Mouse (Mus musculus): ENCODE measurements at regions not wholly inside any gene's neighbourhood (a gene's known extent, or its start where the extent isn't known, plus 50 kb on each side); places are given as distances from the start of the nearest gene placed in this dataset.

DNA sequence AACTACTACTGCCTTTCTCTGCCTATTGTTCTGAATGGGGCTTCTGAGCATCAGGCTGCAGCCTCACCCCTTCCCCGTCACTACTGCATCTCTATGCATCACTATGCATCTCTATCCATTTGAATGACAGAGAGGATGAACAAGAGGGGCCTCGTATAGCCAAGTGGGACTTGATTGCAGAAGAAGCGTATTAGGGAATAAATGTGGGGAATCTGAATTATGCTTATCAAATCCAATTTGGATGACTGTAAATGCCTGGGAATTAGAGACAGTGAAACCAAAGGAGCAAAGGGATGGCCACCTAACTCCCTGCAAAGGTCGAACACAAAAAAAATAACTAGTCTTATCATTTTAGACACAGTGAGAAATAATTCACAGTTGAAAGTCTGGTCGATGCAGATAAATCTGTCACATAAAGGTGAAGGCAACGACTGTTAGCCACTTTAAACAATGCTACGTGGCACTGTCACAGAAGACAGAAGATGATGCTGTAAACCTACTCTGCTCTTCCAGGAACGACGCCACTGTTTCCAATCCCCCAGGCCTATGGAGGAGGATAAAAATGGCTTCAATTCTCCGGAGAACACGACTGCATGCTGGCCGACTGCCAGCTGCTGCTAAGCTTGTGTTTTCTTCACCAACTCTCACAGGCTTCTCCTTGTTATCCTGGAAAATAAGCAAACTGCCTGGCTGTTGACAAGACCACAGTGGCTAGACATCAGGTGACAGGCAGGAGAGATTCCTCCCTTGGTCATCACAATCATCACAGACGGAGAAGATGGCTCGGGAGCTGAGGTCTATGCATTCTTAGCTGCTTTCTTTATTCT lies 213.6 kb upstream of the Akirin2 start:
- no peak for DNase-seq (ENCODE audit: low spot score)

DNA sequence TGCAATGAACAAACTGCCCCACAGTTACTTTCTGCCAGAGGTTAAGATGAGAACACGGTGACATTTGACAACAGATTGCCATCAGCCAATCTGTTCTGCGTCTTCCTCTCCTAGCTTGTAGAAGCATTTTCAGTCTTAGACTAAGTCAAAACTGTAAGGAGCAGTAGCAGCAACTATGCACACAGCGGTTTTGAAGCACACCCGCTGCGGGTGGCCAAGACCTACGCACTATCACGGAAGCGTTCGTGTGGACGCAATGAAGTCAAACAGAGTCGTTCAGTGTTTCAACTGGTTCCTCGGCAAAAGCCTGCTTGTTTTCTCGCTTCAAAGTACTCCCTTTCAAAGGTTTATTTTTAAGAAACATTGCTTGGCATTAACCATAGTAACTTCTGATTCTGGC lies 212.9 kb upstream of the Akirin2 start:
- no peak for DNase-seq (ENCODE audit: low spot score)

DNA sequence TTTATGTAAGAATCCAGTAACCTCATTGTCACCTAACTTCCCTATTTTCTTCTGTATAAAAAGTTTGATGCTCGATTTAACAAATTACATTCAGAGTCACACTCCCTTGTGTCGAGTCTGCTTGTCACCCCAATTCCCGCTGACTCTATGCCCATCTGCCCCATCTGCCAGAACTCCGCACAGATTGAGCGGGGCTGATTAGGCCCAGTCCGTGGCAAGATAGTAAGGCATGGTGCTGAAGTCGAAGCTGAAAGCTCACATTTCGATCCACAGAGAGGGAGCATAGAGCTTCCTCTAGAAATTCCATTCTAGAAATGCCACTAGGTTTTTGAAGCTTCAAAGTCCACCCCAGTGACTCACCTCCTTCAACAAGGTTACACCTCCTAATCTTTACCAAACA lies 210.7 kb upstream of the Akirin2 start:
- no peak for DNase-seq (ENCODE audit: low spot score)

DNA sequence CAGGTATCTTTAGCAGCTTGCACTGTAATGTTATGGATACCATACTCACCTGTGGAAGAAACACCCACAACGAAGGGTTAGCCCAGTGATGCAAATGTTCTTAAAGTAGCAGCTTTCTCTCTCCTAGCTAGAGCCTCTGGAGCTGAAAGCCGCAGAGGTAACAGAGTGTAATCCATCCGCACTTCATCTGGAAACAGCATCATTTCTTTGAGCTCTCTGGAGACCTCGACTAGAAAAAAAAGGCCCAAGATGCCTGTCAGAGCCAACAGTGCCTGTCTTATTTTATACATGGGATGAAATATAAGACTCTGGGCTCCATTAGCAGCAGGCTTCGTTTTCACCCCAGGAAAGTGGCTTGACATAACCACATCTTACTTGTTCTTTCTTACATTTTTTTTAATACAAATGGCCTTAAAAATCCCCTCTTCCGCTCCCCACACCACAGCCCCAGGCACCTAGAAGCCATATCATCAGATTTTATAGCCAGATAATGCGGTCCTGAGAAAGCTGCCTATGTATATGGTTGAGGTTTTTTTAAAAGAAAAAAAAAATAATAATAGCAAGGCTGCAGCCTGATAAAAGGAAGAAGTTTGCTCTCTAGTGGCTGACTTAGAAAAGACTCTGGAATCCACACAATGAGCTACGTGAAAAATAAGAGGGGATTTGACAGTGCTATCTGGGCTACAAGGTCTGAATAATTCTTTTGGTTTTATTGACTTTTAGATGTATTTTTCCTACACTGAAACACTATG lies 179.3 kb upstream of the Akirin2 start:
- DNase-seq (ENCODE audit: low spot score), result peak; percentile 20

DNA sequence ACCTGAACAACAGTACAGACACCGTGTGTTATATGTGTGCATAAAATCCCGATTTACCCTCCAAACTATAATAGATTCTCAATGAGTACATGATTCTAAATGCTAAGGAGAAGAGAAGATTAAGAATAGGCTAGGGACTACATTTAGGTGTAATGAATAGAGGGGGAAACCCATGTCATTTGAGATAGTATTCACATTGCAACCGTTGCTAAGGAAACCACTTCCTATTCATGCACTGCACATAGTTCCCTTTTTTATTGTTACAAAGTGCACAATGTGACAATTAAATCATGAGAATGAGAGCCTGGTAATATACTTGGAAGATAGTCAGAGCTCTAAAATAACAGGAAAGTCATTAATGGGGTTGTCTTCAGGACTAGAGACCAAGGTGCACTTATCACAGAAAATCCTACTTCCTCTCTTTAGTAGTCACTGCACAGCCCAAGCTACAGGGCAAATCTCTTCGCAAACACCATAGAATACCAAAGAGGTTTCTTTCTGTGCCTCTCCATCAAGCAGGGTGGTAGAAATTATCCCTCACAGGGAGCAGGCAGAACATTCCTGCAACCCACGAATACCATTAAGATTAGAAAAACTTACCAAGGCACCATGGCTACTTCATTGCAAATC lies 164.3 kb upstream of the Akirin2 start:
- no peak for DNase-seq (ENCODE audit: low spot score)

DNA sequence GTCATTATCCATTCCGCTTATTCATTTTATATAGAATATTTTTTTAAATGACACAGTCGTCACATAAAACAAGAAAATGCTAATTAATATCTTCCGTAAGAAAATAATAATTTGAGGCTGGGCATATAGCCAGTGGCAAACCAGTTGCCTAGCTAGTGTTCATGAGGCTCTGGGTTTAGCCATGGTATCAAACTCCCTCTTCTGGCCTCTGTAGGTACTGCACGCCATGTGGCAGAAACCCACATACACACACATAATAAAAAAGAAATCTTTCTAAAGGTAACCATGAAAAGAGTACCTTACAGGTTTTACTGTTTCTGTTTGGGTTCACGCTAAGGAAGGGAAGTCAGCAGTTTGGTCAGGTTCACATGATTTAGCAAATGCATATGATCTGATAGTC lies 159.2 kb upstream of the Akirin2 start:
- DNase-seq (ENCODE audit: low spot score), result peak; percentile 18

DNA sequence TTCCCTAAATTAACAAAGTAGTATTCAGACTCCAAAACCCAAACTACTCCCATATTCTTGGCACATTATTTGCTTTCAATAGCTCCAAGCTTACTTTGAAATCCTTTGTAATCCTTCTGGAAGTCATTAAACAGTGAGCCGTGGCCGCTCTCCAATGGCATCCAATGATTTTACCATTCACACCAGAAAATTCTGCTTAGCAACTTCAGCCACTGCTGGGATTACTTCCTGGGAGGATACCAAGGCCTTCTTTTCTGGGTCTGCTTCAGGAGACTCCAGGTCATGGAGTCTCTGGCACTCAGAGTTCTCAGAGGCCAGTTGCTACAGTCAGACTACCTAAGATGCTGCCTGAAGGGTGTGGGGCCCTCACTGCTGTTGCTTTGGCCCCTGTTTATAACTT lies 147.7 kb upstream of the Akirin2 start:
- no peak for DNase-seq (ENCODE audit: low spot score)

DNA sequence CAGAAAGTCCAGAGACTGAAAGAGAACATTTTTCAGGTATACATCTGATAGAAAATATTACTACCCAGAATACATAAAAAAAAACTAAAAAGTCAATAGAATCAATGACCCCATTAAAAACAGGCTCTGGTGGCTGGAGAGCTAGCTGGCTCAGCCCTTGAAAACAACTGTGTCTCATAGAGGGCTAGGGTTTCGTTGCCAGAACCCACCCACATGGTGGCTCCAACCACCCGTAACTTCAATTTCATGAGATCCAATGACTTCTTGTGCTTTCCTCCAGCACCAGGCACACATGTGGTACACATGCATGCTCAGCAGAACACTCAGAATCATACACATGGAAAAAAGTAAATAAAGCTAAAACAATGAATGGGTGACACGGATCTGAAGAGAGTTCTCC lies 143.6 kb upstream of the Akirin2 start:
- no peak for DNase-seq (ENCODE audit: low spot score)

DNA sequence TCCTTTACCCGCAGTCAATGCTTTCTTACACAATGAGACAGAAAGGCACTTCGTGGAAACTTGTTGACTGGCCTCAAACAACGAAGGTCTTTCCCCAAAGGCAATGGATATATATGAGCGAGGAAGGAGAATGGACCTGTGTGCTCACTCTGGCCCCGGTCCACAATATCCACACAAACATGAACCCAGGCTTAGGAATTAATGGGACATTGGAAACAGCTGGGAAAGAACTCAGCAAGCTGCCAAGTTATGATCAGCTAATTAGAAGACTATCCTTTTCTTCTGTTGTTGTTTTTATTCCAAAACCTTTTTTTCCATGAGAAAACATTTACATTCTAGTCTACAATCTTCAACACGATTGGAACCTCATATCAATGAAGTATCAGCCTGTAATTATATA lies 129.8 kb upstream of the Akirin2 start:
- DNase-seq (ENCODE audit: low spot score), result no peak

DNA sequence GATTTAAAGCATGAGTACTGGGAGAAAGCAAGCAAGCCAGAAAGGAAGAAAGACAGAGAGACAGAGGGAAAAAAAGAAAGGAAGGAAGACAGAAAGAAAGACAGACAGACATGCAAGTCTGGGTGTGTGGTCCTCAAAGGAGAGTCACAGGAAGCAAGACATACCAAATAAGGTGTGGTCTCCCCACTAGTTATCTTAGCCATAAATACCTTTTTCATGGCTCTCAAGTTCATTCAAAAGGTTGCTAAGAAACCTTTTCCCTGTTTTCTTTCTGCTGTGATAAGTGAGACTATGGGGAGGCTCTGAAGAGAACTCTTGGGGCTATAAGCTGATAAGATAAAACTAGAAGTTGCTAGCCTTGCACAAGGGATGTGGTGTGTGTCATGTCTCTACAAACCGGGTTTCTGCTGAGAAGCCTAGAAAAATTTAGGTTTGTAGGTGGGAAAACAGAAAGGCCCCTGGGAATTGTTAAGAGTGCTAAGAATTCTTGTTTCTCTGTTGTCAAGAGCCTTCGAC lies 126.5 kb upstream of the Akirin2 start:
- no peak for DNase-seq (ENCODE audit: low spot score)

DNA sequence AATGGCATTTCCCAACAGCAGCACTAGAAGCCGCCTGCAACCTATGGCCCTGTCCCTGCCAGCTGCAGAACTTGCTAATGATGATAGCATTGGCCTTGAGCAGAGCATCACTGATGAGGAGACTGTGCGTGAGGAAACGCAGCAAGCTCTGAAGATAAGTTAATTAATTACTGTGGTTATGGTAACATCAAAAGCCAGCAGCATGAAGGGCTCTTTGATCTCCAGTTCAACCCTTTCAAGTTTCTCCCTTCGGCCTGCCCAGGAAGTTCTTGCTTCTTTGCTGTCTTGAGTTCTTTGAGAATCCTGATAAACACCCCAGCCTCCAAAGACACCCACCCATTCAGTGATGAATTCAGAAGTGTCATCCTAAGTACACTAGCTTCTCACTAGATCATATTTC lies 121.7 kb upstream of the Akirin2 start:
- no peak for DNase-seq (ENCODE audit: low spot score)

DNA sequence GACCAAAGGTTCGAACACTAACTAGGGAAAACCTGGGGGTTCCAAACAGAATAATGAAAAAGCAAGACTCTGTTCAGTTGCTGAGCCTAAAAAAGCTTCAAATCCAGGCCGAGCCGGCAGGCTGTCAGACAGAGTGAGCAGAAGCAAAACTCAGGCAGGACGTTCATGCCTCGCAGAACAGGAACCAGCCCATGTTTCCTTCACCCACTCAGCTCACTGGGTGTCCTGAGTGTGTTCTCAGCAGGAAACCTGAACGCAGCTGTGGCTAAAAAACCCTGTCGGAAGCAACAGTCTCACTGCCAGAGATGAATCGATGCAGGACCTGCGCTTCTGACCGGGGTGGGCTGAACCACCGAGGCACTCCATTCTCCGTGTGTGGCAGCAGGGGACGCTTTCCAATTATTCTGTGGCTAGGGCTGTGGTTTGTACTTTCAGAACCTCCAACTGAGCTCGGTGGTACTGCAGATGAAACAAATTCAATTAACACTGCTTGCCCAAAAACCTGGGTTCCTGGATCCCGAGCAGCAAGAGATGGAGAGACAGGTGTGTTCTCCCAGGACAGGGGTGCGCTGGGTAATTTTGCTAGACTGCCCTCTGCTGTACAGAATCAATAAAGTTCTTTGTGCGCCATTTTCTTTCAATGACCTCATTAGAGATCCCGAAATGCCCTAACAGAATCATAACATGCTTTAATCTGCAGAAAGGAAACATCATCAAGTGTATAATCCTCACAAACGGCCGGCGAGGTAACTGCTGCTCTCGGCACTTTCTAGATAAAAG lies 121.1 kb upstream of the Akirin2 start:
- DNase-seq (ENCODE audit: low spot score), result no peak

DNA sequence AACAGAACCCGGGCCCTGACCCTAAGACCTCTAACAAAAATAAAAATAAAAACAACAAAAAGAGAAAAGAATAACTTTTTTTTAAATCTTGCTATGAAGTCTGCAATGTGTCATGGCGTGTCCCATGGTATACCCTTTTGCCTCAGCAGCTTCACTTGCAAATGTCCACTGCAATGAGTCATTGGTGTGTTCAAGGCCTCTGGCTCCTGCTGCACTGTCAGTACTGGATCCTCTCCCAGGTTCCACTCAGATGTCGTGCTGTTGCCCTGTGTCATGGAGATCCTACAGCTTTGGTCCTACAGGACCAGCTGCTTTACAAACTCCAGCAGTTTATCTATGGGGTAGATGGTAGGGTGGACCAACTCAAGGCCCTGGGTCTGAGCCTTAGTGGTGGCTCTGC lies 113.4 kb upstream of the Akirin2 start:
- no peak for DNase-seq (ENCODE audit: low spot score)

DNA sequence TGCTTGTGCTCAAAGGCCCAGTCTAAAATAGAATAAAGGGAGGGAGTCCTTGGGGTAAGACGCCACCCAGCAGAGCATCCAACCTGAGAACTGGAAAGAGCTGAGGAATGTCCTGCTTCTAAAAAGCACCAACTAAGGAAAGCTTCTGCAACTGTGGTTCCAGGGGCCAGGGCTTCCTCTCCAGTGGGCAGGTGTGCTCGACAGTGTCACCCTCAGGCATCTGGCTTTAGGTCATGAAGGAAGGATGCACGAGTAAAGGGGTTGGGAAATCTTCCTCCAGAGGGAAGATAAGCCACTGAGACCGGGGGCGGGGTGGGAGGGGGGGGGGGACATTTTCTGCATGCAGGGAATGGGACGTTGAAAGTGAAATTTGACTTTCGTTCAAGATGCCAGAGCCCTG lies 101.2 kb upstream of the Akirin2 start:
- no peak for DNase-seq (ENCODE audit: low spot score)

DNA sequence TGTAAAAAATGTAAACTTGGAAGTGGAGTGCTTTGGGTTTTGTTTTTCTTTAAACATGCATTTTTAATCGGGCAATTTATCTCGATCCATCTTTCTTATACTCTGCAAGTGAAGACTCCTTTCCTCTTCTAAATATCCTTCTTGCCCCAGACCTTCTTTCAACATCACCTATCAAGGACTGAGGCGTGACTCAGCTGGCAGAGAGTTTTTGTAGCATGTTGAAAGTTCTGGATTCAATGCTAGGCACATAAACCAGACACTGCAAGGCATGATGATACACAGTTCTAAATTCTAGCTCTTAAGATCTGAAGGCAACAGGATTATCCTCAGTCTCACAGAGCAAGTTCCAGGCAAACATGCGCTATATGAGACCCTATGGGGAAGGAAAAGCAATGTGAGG lies 88.1 kb upstream of the Akirin2 start:
- DNase-seq (ENCODE audit: low spot score), result no peak

DNA sequence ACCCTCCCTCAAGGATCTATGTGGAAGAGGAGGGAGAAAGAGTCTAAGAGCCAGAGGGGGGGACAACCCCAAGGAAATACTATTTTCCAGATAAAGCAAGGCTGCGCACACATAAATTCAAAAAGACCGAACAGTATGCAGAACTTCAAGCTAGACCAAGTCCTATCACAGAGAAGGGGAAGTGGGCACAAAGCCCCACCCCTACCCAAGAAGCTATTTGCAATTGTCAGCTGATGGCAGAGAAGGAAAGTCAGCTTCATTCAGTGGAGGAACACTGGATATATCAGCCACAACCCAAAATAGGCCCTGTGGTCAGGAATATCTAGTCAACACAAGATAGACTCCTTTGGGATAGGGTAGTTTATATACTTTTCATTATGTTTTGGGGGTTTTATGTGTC lies 84.9 kb upstream of the Akirin2 start:
- DNase-seq (ENCODE audit: low spot score), result no peak

DNA sequence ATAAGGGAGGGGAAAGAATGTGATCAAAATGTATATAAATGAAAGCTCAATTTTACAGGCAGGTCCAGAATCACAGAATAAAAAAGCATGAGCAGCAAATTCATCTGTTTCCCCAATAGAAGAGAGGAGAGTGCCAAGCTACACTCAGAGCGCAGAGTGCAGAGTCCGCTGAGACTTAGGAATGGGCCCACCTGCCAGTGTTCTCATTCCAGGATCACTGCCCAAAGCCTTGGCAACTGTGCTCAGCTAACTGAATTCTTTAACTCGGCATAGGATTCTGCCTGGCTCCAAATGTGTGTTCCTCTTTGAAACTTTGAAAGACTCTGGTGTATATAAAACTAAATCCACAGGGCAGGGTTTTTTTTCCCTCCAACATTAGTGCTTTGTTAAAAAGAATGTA lies 84.4 kb upstream of the Akirin2 start:
- no peak for DNase-seq (ENCODE audit: low spot score)

DNA sequence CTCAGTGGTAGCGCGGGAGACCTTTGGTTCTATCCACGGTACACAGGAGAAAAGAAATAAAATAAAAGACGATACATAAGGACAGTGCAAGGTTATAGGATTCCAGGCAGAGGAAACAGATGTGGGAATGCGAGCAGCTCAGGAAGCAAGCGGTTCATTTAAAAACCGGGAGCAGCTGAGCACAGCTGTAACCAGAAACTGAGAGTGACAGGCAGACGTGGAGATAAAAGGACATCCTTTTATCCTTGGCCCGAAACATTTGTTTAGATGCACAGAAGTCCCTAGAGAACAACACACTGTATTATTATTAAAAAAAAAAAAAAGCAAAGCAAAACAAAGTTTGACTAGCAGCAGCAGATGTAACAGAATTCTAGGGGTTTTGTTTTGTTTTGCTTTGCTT lies 82.6 kb upstream of the Akirin2 start:
- no peak for DNase-seq (ENCODE audit: low spot score)

DNA sequence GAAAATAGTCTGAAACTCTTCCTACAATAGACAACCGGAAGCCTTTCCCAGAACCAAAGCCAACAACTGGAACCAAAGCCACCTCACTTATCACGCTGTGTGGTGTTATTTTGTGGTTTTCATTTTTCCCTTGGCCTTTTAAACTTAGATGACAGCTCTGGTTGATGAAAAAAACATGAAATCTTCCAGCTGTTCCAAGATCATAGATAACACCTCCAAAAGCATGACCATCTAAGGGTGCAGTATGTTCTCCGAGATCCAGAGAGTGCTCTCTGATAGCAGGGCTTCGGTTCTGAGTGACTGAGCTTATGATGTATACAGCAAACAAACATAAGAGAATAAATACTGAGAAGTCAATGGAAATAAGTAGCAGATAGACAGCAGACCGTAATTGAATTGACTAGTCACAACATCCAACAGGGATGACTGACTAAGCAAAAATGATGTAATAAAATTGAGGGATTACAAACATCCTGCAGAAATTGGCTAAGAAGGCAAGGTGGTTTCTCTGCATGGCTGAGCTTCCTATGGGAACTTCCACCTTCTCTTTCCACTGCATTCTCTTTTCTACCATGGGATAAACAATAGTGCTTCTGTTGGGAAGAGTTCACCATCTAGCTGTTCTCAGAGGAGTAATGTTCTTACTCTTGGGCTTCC lies 74.8 kb upstream of the Akirin2 start:
- DNase-seq (ENCODE audit: low spot score), result no peak

DNA sequence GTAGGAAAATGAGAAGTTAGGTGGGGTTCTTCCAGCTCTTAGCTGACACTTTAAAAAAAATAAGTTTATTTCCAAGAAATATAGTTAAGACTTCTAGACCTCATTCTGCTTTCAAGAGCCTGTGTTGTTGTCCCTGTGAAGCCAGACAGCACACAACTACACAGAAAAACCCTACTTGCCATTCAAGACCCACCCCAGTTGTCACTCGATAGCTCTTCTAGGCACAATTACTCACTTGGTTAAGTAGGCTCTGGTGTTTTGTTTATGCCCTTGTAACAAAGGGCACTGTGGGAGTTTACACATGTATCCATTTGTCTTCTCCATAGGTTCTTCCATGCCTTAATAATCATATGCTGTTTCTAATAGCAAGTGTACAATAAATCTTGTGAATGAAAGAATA lies 66.5 kb upstream of the Akirin2 start:
- DNase-seq (ENCODE audit: low spot score), result no peak

DNA sequence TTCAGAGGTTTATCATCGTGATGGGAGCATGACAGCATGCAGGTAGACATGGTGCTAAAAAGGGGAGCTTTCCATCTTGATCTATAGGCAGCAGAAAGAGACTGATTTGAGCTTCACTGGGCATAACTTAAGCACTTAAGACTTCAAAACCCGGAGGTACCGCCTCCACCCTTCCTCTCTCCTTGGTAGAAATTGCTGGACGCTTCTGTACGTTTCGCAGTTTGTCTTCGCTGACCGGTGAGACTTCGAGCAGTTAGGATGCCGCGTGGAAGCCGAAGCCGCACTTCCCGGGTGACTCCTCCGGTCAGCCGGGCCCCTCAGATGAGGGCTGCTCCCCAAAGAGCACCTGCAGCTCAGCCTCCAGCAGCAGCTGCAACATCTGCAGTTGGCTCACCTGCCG lies 65.2 kb upstream of the Akirin2 start:
- no peak for DNase-seq (ENCODE audit: low spot score)
